Mouse (Mus musculus): ENCODE data around the gene Lcp2. TPM values are rescaled to one million over a fixed set of nuclear protein-coding genes. Genes with fewer than 3 reads are reported as not detected.
A peak's percentile ranks its signal among the peaks of the same experiment; 100 is the strongest.

The Lcp2 gene
- 1 to 10 TPM; 1.7 to 2.9 TPM for total RNA-seq (2021)

GRCm38 (mm10) chr11:34046767-34047541, at the start of gene Lcp2:
Gene Lcp2 (plus strand): TSS chr11:34046920.
- intact Hi-C loops (cut with DNase I), result loop anchor here (5.0 kb wide), 1 partner anchor 35 kb away; no protein-coding TSS in a partner anchor
- DNase-seq, result peak in 1 of 2 experiments; percentile 11

GRCm38 (mm10) chr11:33998244-33998643, 48.5 kb upstream of the Lcp2 start:
- DNase-seq, result no peak
- intact Hi-C loops (cut with DNase I), result no loop called here

- intact Hi-C loops (cut with DNase I), result loop anchor here (5.0 kb wide), 1 partner anchor 212 kb away; no protein-coding TSS in a partner anchor
- DNase-seq, result no peak
These were observed 46.3 kb upstream of the Lcp2 start for GRCm38 (mm10) chr11:34000416-34000815.

DNA sequence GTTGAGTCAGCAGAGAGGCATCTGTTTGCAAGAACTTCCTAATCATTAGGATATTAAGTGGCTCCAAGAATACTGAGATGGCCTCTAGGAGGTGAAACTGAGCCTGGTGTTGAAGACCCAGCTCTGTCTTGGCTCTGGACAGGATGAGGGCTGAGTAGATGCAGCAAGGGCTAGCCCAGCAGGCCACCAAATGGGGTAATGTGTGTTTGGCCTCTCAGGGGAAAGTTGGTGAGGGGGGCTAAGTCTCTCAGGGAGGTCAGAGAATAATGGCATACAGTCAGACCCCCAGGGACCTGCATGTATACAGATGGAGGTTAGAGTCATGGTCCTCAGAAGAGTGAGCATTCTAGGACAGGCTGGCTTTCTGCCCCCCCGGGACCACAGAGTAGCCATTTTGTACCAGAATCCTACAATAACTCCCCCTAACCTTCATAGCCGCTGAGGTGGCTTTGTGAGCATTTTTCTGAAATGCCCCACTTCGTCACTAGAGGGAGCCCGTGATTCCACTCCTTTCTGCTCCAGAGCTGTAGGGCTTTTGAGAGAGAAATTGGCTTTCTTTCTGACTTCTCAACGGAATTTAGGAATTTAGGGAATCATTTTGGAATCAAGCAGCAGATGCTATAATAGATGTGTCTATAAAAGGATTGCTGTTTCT, 44.7 kb upstream of the Lcp2 start:
- DNase-seq, result peak; percentile 60 to 74
- intact Hi-C loops (cut with DNase I), result loop anchor here (1.0 to 5.0 kb wide), 2 partner anchors 71 to 210 kb away; no protein-coding TSS in a partner anchor

DNA sequence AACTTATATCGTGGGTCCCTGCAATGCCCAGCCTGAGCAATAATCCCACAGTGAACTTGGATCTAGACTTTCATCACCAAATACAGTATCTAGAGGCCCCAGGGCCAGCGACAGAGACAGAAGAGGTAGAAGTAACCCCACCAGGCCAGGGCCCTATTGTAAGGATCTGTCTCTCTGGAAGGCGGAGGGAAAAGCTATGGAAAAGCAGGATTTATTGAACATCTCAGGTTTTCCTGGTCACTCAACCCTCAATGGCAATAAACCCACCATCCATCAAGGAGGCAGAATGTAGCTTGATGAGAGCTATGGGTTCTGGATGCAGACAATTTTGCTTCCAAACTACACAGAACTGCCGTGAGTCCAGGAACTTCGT, 44.1 kb upstream of the Lcp2 start:
- intact Hi-C loops (cut with DNase I), result loop anchor here (1.0 to 5.0 kb wide), 2 partner anchors 71 to 210 kb away; no protein-coding TSS in a partner anchor
- DNase-seq, result no peak

GRCm38 (mm10) chr11:34007616-34008015, 39.1 kb upstream of the Lcp2 start:
- intact Hi-C loops (cut with DNase I), result no loop called here

GRCm38 (mm10) chr11:34008214-34008613, 38.5 kb upstream of the Lcp2 start:
- DNase-seq, result no peak
- intact Hi-C loops (cut with DNase I), result no loop called here

More at GRCm38 (mm10) chr11:34007616-34008015, 39.1 kb upstream of the Lcp2 start:
- DNase-seq, result no peak

GRCm38 (mm10) chr11:34008702-34009101, 38.0 kb upstream of the Lcp2 start:
- peak; percentile 42 to 47 for DNase-seq
- intact Hi-C loops (cut with DNase I), result no loop called here

DNA sequence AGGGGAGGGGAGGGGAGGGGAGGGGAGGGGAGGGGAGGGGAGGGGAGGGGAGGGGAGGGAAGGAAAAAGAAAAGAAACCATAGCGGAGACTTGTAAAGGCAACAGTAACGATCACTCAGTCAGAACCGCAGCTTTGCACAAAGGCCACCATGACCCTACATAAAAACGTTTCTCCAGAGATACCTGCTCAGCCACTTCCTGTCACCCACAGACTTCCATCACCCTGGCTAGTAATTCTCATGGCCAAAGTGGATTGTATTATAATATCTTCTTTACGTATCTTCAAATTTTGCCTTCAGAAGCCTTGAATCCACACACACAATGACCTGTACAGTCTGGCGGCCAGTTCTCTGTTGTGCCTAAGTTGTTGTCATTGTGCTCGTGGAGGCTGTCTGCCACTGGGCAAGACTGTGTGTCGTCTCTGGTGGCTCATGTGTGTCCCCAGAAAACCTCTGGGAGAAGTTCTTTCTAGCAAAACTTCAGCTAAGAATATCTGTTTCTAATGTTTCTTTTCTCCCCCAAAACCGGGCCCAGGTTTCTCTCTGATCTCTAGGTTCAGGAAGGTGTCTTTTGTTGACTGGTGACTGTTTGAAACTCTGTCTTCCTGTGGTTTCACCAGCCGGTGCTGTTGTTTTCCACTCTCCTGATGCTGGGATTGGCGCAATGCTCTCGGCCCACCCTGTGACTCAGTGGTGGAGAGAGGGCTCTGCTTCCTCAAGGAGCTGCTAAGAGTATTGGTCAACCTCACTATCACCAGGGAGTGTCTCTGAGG, 37.2 kb upstream of the Lcp2 start:
- DNase-seq, result no peak
- intact Hi-C loops (cut with DNase I), result loop anchor here (5.0 kb wide), 2 partner anchors 38 to 108 kb away; partner anchors contain the start of gene Lcp2

DNA sequence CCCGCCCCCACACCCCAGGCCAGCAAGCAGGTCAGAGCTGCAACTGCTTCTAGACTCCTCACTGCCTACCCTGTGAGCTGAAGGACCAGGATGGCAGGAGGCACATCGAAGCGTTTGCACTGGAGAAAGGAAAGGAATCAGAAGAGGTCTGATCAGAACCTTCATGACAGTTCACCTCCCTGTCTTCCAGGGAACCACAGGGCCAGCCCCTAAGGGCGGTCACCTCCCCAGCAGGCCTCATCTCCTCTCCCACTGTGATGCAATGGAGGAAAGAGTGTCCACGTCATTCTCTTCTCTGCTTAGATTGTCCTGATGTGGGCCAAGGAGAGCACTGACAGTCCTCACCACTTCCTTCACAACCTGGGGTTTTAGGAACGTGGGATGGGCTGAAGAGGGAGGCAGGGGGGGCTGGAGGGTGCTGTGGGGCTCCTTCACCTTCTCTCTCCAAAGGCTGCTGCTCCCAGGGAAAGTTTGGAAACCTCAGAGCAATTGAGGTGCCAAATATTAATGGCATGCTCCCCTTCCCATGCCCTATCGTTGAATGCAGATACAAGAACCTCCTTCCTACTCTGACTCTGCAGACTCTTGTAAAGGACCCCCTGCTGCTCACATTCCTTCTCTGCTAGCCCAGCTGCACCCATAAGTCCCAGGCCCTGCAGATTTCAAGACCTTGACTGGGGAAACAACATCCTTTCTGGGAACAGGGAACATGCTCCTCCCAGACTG, 36.4 kb upstream of the Lcp2 start:
- DNase-seq, result peak in 1 of 2 experiments; percentile 14
- intact Hi-C loops (cut with DNase I), result loop anchor here (5.0 kb wide), 2 partner anchors 37 to 107 kb away; partner anchors contain the start of gene Lcp2

DNA sequence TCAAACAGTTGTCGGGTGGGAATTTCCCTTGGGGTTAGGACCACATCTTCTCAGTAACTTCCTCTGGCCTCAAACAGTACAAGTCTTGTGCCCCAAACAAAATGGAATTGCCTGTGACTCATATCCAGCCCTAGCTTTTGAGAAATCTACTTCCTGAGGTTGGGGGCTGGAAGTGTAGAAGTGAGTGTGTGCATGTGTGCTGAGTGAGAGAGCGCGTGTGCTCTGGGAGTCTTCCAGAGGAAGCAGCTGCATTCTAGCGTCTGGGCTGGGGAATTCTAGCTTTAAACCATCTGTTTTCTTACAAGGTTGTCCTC, 35.9 kb upstream of the Lcp2 start:
- DNase-seq, result peak; percentile 27 to 42
- intact Hi-C loops (cut with DNase I), result loop anchor here (5.0 kb wide), 2 partner anchors 36 to 106 kb away; partner anchors contain the start of gene Lcp2

GRCm38 (mm10) chr11:34012007-34012652, 34.6 kb upstream of the Lcp2 start:
- no peak for DNase-seq
- intact Hi-C loops (cut with DNase I), result loop anchor here (5.0 kb wide), 2 partner anchors 35 to 105 kb away; partner anchors contain the start of gene Lcp2

GRCm38 (mm10) chr11:34025091-34025490, 21.6 kb upstream of the Lcp2 start:
- no peak for DNase-seq
- intact Hi-C loops (cut with DNase I), result no loop called here

DNA sequence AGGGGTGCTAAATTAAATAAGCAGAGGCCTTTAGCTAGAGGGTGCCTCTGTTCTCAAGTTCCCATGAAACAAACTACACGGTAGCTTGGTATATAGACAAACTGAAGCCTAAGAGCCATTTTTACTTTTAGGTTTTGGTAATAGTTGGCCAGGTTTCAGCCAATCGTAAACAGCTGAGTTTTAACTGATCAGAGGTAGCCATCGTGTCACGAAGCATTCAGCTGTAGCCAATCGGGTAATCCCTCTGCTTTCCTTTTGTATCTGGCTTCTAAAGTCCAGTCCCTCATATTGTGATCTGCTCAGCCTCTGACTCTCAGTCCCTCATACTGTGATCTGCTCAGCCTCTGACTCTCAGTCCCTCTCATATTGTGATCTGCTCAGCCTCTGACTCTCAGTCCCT, 17.1 kb upstream of the Lcp2 start:
- DNase-seq, result no peak
- intact Hi-C loops (cut with DNase I), result no loop called here

DNA sequence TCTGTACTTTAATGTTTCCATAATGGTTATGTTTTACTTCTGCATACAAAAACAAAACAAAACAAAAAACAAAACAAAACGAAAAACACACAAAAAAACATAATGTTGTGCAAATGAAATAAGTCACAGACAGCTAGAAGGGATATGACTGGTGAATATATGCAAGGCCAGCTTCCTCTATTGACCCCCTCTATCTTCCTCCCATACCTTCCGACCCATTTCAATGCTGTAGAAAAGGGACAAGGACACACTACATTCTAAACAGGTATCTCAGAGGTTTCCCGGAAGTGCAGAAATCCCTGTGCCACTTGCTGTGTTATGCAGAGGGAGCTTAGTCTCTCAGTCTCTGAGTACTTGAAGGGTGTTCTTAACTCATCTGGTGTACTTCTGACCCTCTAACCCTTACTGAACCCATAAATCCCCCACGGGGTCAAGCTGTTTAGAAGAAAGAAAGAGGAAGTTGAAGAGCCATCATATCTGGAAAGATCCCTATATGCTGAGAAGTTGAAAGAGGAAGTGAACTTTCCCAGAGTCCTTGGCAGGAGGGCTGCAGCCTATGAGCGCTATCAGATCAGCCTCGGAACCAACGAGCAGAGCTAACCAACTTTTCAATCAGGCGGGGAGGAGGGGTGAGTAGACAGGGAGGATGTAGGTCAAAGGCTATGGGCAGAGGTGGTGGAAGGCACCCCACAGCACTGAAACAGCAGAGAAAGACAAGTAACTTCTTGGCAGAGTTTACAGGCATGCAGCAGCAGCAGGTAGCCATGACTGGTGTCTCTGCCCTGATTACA, 15.5 kb upstream of the Lcp2 start:
- intact Hi-C loops (cut with DNase I), result no loop called here

GRCm38 (mm10) chr11:34034008-34034505, 12.7 kb upstream of the Lcp2 start:
- no peak for DNase-seq
- intact Hi-C loops (cut with DNase I), result no loop called here

More for the DNA sequence above, 15.5 kb upstream of the Lcp2 start:
- DNase-seq, result peak in 1 of 2 experiments; percentile 20

- no peak for DNase-seq
- intact Hi-C loops (cut with DNase I), result no loop called here
These were observed 11.9 kb upstream of the Lcp2 start for GRCm38 (mm10) chr11:34034794-34035193.

DNA sequence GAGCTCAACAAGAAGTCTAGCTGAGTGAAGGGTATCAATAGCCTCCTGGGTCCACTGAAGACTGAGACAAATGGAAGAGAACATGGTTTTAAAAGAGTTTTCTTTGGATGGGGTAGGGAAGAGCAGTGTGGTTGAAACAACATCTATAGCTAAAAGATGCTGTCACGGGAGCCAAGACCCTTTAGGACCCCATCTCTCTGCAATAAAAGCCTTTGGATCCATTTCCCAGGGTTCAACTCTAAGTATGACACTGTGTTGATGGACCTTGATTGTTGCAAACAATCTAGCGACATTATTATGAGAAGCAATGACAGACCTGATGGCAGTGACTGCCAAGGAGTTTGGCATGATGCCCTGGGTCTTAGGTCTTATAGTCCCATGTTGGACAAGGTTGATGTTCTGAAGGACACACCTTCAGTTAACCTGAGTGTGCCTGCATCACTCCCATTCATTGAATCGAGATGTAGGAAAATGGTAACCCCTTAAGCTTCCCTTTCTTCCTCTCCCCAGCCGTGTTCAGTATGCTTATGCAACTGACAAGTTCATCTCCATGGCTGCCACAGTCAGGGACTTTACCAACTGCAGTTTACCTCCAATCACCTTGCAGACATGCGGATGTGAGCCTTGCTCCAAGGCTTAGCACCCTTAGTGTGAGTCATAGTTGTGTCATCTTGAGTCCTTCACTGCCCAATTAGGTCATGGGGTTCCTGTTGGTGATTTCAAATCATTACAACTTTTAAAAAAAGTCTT, 10.6 kb upstream of the Lcp2 start:
- DNase-seq, result no peak
- intact Hi-C loops (cut with DNase I), result no loop called here
